Mouse (Mus musculus): ENCODE results near the gene Pabpn1l.

- TF ChIP-seq CTCF (conservative IDR thresholded peaks at IDR 0.05; ENCODE audit: insufficient read depth, insufficient read length, low read depth, low read length) (no peak), POLR2A (IDR thresholded peaks at IDR 0.05; ENCODE audit: low read depth, low read length) (no peak)
Observed at GRCm38 (mm10) chr8:122575286-122575685, 47.3 kb downstream of the Pabpn1l start.

Measured in kidney, adult 2 months (tissue).